Mouse (Mus musculus) brain, embryonic 14.5 days (tissue): ENCODE measurements around the gene Slc43a2.

Source experiments
- CTCF ChIP-seq: fragments of 200-500 bp; IDR thresholded peaks from 2 replicates; pipeline ENCODE4 v1.5.1; 2012; ENCODE audit warnings: inconsistent platforms, mild to moderate bottlenecking, moderate library complexity, borderline replicate concordance; ENCODE audit not compliant: insufficient read depth, insufficient read length; ENCODE audit errors: extremely low read depth
- POLR2A ChIP-seq: fragments of 200-500 bp; IDR thresholded peaks from 2 replicates; pipeline ENCODE4 v1.6.1; 2012; ENCODE audit warnings: mild to moderate bottlenecking, inconsistent platforms, borderline replicate concordance; ENCODE audit not compliant: poor library complexity, insufficient read depth, insufficient read length, severe bottlenecking; ENCODE audit errors: extremely low read depth

DNA sequence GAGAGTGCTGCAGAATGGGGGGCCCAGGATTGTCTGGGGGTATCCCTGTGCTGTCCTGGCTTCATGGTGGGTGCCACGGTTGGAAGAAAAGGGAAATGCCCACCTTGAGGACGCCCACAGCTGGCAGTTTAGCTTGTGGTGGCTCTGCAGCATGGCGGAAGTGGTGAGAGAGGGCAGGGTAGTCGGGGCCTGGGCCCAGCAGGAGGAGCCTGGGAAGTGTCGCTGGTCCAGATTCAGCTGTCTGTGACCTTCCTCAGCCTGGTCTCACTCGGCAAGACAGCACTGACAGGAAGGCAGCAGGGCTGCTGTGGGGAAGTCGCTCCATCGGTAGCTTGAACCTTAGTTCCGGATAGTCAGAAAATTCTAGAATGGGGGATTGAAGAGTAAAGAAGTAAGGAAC, 62.9 kb downstream of the Slc43a2 start:
- no peak for TF ChIP-seq CTCF
- TF ChIP-seq POLR2A, result no peak
